Mouse (Mus musculus): ENCODE measurements around the gene Ing4. TPM values are rescaled to one million over a fixed set of nuclear protein-coding genes. Genes with fewer than 3 reads are reported as not detected.
"Not testable (repeated sequence)": the region's sequence is repeated elsewhere in the genome, so short reads cannot be mapped to it uniquely, and the experiment has no call there.

Gene Ing4
- polyA plus RNA-seq, 1 experiment: 11.3 TPM

DNA sequence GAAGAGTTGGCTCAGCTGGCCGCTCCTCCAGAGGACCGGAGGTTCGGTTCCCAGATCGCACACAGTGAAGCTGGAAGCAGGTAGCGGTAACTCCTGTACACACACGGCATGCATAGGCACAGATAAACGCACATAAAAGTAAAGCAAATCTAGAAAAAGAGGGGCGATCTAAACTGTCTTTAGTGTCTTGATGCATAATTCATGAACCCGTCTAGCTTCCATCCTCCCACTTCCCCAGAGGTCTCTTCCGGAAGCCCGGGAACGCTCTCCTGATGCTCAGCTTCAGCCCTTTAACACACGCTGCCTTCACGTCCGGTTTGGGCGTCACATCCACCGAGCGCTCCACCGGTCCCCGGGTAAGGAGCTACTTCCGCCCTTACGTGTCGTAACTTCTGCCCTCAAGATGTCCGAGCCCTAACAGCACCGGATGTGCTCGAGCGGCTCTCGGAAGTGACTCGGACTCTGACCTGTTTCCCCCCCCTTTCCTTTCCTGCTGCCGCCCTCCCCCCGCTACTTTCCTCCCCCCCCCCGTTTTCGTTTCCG is 30.9 kb upstream of the Ing4 start:
- H3K4me1 ChIP-seq (ENCODE audit: control insufficient read depth, insufficient read depth, low read length): peaks cover 4% of the 10 kb centered on the region
- H3K27me3 ChIP-seq (ENCODE audit: control insufficient read depth, insufficient read depth, low read length): no peaks in the 10 kb centered on the region
- H3K36me3 ChIP-seq (ENCODE audit: control insufficient read depth, insufficient read depth, low read length): no peaks in the 10 kb centered on the region; the same call in 1 of the 2 replicates
- peak overlapping the region; percentile 76 for H3K27ac ChIP-seq (ENCODE audit: control insufficient read depth, insufficient read depth, low read depth, low read length)
- H3K4me3 ChIP-seq (ENCODE audit: control insufficient read depth, low read depth, low read length): peak overlapping the region; percentile 76
- TF ChIP-seq POLR2A (IDR thresholded peaks at IDR 0.05; ENCODE audit: control insufficient read depth, low read depth, low read length) (peak; percentile 69), CTCF (IDR thresholded peaks at IDR 0.05; ENCODE audit: control insufficient read depth, insufficient read depth, insufficient replicate concordance, low read depth, low read length) (no peak; the same call in 1 of the 2 replicates)

- no peak for TF ChIP-seq CTCF (IDR thresholded peaks at IDR 0.05; ENCODE audit: control insufficient read depth, insufficient read depth, insufficient replicate concordance, low read depth, low read length)
- TF ChIP-seq POLR2A (IDR thresholded peaks at IDR 0.05; ENCODE audit: control insufficient read depth, low read depth, low read length): no peak
- Histone ChIP-seq H3K4me3 (ENCODE audit: control insufficient read depth, low read depth, low read length) (peak within 1 kb of the TSS; percentile 91), H3K27me3 (ENCODE audit: control insufficient read depth, insufficient read depth, low read length) (no peaks in the 10 kb centered on the region)
Measured at GRCm38 (mm10) chr6:125009129-125009180, 30.6 kb upstream of the Ing4 start, which contains the start of gene Zfp384. Gene Zfp384 (plus strand): TSS chr6:125009145.

GRCm38 (mm10) chr6:125009181-125010073 is 30.1 kb upstream of the Ing4 start:
- Histone ChIP-seq H3K4me3 (ENCODE audit: control insufficient read depth, low read depth, low read length) (peak overlapping the region; percentile 91), H3K36me3 (ENCODE audit: control insufficient read depth, insufficient read depth, low read length) (no peaks in the 10 kb centered on the region; the same call in 1 of the 2 replicates), H3K27me3 (ENCODE audit: control insufficient read depth, insufficient read depth, low read length) (no peaks in the 10 kb centered on the region), H3K4me1 (ENCODE audit: control insufficient read depth, insufficient read depth, low read length) (peaks cover 4% of the 10 kb centered on the region), H3K27ac (ENCODE audit: control insufficient read depth, insufficient read depth, low read depth, low read length) (peak overlapping the region; percentile 79)
- no peak for TF ChIP-seq CTCF (IDR thresholded peaks at IDR 0.05; ENCODE audit: control insufficient read depth, insufficient read depth, insufficient replicate concordance, low read depth, low read length)
- TF ChIP-seq POLR2A (IDR thresholded peaks at IDR 0.05; ENCODE audit: control insufficient read depth, low read depth, low read length): peak; percentile 24; the same call in 1 of the 2 replicates

More at GRCm38 (mm10) chr6:125009129-125009180, 30.6 kb upstream of the Ing4 start, which contains the start of gene Zfp384:
- H3K4me1 ChIP-seq (ENCODE audit: control insufficient read depth, insufficient read depth, low read length): peaks cover 4% of the 10 kb centered on the region
- H3K27ac ChIP-seq (ENCODE audit: control insufficient read depth, insufficient read depth, low read depth, low read length): peak within 1 kb of the TSS; percentile 79
- no peaks in the 10 kb centered on the region; the same call in 1 of the 2 replicates for H3K36me3 ChIP-seq (ENCODE audit: control insufficient read depth, insufficient read depth, low read length)

DNA sequence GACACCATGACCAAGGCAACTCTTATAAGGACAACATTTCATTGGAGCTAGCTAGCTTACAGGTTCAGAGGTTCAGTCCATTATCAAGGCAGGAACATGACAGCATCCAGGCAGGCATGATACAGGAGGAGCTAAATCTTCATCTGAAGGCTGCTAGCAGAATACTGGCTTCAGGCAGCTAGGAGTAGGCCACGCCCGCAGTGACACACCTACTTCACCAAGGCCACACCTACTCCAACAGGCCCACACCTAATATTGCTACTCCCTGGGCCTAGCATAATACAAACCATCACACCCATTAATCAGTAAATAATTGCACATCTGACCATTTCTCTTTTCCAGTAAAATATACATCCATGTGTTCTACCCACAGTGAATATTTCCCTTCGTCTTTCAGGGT is 21.9 kb upstream of the Ing4 start:
- no peak for TF ChIP-seq CTCF (IDR thresholded peaks at IDR 0.05; ENCODE audit: control insufficient read depth, insufficient read depth, insufficient replicate concordance, low read depth, low read length)
- no peak for TF ChIP-seq POLR2A (IDR thresholded peaks at IDR 0.05; ENCODE audit: control insufficient read depth, low read depth, low read length)
- H3K4me1 ChIP-seq (ENCODE audit: control insufficient read depth, insufficient read depth, low read length): no peaks in the 10 kb centered on the region
- H3K27me3 ChIP-seq (ENCODE audit: control insufficient read depth, insufficient read depth, low read length): no peaks in the 10 kb centered on the region
- H3K27ac ChIP-seq (ENCODE audit: control insufficient read depth, insufficient read depth, low read depth, low read length): no peak overlapping the region
- H3K36me3 ChIP-seq (ENCODE audit: control insufficient read depth, insufficient read depth, low read length): no peaks in the 10 kb centered on the region
- H3K4me3 ChIP-seq (ENCODE audit: control insufficient read depth, low read depth, low read length): no peak overlapping the region

DNA sequence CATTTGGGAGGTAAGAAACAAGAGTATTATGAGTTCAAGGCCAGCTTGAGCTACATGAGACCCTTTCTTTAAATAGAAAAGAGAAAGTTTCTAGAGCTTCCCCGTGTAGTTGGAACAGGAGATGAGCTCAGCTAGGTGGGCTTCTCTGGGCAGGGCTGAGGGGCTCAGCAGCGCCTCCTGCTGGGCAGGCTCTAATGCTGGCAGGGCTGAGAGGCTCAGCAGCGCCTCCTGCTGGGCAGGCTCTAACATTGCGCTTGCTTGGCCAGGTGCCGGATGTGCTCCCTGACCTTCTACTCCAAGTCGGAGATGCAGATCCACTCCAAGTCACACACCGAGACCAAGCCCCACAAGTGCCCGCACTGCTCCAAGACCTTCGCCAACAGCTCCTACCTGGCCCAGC is 9.0 kb upstream of the Ing4 start:
- H3K4me3 ChIP-seq (ENCODE audit: control insufficient read depth, low read depth, low read length); H3K27ac ChIP-seq (ENCODE audit: control insufficient read depth, insufficient read depth, low read depth, low read length); H3K4me1 ChIP-seq (ENCODE audit: control insufficient read depth, insufficient read depth, low read length); H3K36me3 ChIP-seq (ENCODE audit: control insufficient read depth, insufficient read depth, low read length); H3K27me3 ChIP-seq (ENCODE audit: control insufficient read depth, insufficient read depth, low read length): not testable (repeated sequence)
- peak; percentile 93 for TF ChIP-seq CTCF (IDR thresholded peaks at IDR 0.05; ENCODE audit: control insufficient read depth, insufficient read depth, insufficient replicate concordance, low read depth, low read length)

DNA sequence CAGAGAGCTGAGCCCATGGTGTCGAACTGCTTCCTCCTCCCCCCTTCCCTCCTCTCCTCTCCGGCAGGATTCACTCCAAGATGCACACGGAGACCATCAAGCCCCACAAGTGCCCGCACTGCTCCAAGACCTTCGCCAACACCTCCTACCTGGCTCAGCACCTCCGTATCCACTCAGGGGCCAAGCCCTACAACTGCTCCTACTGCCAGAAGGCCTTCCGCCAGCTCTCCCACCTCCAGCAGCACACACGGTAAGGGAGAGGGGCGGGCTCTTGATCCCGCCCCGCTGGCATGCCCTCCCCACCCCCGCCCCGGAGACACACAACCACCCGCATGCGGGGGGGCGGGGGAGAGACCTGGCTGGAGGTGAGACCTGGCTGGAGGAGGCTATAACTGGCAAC is 8.0 kb upstream of the Ing4 start:
- no peak for TF ChIP-seq CTCF (IDR thresholded peaks at IDR 0.05; ENCODE audit: control insufficient read depth, insufficient read depth, insufficient replicate concordance, low read depth, low read length)
- TF ChIP-seq POLR2A (IDR thresholded peaks at IDR 0.05; ENCODE audit: control insufficient read depth, low read depth, low read length): no peak
- Histone ChIP-seq H3K27ac (ENCODE audit: control insufficient read depth, insufficient read depth, low read depth, low read length) (no peak overlapping the region), H3K36me3 (ENCODE audit: control insufficient read depth, insufficient read depth, low read length) (peaks cover 4% of the 10 kb centered on the region)

GRCm38 (mm10) chr6:125038666-125039065 is 894 bp upstream of the Ing4 start:
- Histone ChIP-seq H3K4me3 (ENCODE audit: control insufficient read depth, low read depth, low read length) (no peak overlapping the region), H3K36me3 (ENCODE audit: control insufficient read depth, insufficient read depth, low read length) (no peaks in the 10 kb centered on the region; the same call in 1 of the 2 replicates), H3K27ac (ENCODE audit: control insufficient read depth, insufficient read depth, low read depth, low read length) (no peak overlapping the region), H3K27me3 (ENCODE audit: control insufficient read depth, insufficient read depth, low read length) (no peaks in the 10 kb centered on the region), H3K4me1 (ENCODE audit: control insufficient read depth, insufficient read depth, low read length) (no peaks in the 10 kb centered on the region; the same call in none of the 2 replicates)
- TF ChIP-seq CTCF (IDR thresholded peaks at IDR 0.05; ENCODE audit: control insufficient read depth, insufficient read depth, insufficient replicate concordance, low read depth, low read length): no peak
- no peak for TF ChIP-seq POLR2A (IDR thresholded peaks at IDR 0.05; ENCODE audit: control insufficient read depth, low read depth, low read length)

More for the DNA sequence above, 8.0 kb upstream of the Ing4 start:
- no peak overlapping the region for H3K4me3 ChIP-seq (ENCODE audit: control insufficient read depth, low read depth, low read length)
- no peaks in the 10 kb centered on the region for H3K4me1 ChIP-seq (ENCODE audit: control insufficient read depth, insufficient read depth, low read length)
- H3K27me3 ChIP-seq (ENCODE audit: control insufficient read depth, insufficient read depth, low read length): no peaks in the 10 kb centered on the region

All from testis, adult 2 months (tissue).